Mouse (Mus musculus) olfactory bulb, adult 2 months (tissue): ENCODE results near the gene Dlx4.
A peak's percentile ranks its signal among the peaks of the same experiment; 100 is the strongest.

ENCODE experiments used
- CTCF ChIP-seq: fragments of 200-500 bp; IDR thresholded peaks from 2 replicates; pipeline ENCODE4 v1.5.1; 2012; ENCODE audit warnings: low read depth, mild to moderate bottlenecking, low read length, moderate library complexity; ENCODE audit not compliant: insufficient read depth
- POLR2A ChIP-seq: fragments of 200-500 bp; IDR thresholded peaks from 2 replicates; pipeline ENCODE4 v1.6.1; 2012; ENCODE audit warnings: mild to moderate bottlenecking, low read depth, low read length, moderate library complexity; ENCODE audit not compliant: insufficient read depth

- peak; percentile 75 for TF ChIP-seq CTCF
- TF ChIP-seq POLR2A, result no peak
Observed at GRCm38 (mm10) chr11:95106440-95107236, 39.4 kb downstream of the Dlx4 start.
